Mouse (Mus musculus) fat pad, adult 2 months (tissue): ENCODE data around the gene St6galnac6.

Experiments used
- DNase-seq: peaks from one replicate; pipeline ENCODE4 v3.0.0-alpha.2; 2011; ENCODE audit warnings: low read depth, low spot score; ENCODE audit errors: extremely low read depth

The St6galnac6 gene

DNA sequence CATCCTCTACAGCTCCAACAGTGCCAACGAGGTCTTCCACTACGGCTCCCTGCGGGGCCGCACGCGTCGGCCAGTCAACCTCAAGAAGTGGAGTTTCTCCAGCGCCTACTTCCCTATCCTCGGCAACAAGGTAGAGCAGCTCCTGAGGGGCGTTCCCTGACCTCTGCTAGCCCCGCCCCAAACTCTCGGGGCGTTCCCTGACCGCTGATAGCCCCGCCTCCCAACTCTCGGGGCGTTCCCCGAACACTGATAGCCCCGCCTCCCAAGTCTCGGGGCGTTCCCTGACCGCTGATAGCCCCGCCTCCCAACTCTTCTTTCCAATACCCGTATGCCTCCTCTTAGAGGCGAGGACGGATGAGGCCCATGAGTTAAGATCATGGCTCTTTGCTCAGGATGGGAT lies 12.8 kb downstream of the St6galnac6 start:
- DNase-seq: no peak

DNA sequence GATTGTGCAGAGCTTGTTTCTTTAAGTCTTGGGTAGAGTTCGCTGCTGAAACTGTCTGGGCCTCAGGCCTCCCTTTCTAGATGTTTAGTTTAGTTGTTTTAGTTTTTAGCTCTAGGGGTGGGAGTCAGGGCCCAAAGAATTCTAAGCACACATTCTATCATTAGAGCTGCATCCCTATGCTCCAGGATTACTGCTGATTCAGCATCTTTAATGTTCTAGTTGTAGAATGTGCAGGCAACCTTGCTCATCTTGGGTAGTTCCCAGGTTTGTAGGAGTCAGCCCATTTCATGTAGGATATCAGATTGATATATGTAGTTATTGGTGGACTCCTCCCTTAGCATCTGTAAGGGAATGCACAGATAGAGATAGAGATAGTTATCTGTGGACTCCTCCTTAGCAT lies 17.6 kb downstream of the St6galnac6 start:
- DNase-seq: no peak

DNA sequence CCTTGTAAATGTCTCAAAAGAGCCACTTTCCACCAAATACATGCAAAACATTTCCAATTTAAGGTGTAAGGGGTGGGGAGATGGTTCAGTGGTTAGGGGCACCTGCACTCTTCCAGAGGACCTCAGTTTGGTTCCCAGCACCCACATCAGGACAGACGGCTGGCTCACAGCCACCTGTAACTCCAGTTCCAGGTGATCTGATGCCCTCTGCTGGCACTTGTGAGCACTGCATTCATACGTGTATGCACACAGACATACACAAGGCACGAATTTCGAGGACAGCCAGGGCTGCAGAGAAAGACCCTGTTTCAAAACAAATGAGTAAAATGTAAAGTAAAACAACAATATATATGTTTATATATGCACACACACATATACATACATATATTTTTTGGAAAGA lies 18.1 kb downstream of the St6galnac6 start:
- no peak for DNase-seq

DNA sequence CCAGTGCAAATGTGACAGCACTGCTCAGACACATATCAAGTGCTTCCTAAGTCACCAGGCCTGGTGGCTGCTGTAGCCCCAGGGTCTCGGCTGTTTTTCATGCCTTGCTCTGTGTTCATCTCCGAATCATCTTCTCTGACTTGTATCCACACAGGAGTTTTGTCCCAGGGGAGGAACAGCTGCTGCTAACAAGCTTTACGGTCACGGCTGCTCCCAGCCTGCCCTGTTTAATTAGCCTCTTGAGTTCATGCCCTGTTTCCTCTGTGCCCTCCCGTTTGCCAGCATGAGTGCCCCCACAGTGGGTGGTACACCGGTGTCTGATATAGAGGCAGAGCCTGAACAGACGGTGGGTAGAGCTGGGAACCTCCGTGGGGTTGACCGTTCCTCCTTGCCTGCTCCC lies 18.5 kb downstream of the St6galnac6 start:
- DNase-seq: no peak

DNA sequence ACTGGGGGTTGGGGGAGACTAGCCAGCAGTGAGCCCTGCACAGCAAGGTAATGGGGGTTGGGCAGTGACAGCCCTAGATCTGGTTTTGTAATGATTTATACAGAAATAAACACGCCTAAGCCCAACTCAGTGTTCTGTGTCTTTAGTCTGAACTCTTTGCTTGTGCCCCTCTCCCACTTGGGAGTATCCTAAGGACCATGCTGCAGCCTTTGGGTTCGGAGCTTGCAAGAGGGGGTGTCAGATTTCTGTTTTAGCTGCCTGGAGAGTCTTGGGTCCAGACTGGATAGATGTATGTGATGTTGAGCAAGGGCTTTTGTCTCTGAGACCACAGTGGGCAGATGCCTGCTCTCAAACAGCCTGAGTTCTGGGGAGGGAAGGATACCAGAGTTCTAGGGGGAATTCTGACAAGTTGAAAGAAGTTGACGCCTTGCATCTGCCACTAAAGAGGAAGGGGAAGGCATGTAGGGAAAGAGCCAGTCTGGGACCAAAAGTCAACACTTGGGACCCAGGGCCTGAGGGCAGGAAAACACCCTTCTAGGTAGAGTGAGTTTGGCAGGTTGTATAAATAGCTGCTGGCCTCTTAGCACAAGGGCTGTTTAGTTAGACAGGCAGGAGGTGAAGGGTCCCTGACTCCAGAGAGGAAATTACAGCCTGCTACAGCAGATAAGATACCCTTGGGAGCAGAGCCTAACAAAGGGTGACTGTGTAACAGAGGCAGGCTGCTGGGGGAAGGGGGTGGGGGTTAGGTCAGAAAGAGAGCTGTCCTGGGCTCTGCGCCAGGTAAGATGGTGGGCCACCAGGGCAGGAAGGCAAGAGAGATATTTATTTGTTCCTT lies 21.4 kb downstream of the St6galnac6 start:
- DNase-seq: no peak

DNA sequence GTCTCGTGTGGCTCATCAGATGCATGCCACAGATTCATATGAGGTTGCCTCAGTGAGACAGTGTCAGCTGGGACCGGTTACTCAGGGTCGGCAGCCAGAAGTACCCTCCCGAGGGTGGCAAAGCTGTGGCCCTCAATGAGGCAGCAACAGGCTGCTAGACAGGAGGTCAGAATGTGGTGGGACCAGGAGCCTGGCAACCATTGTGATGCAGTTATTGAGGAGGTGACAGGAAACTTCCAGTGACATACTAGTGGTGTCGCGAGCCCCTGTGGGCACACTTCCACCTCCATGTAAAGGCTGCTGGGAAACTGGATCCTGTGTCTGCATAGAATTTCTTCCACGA lies 22.0 kb downstream of the St6galnac6 start, which contains the start of gene Ak1:
Ak1 (plus strand) TSS at position 242 of the 343 bp plus-strand sequence.
- no peak for DNase-seq

DNA sequence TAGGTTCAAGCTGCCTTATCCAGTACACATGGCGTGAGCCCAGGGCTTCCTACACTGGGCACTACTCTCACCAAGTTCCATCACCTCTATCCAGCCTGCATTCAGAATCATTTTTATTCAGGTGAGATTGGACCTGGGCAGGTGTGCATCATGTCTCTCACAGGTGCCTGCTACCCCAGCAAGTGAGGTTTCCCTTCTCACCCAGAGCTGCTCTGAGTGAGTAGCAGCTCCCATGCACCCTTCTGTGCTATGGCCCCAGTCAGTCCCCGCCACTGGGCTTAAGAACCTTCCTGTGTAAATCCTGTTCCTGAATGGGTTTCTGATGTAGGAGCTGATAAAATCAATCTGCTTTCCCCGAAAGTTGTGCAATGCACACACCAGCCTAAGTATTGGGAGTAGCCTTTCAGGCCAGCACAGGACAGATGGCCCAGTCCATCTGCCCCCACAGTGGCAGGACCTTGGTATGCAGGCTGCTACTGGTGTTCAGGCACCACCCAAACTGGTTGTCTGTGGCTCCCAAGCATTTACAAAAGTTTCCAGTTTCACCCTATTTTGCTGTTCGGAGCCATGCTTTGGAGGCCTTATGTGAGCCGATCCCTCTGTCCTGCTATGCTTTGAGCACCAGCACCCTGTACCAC lies 24.7 kb downstream of the St6galnac6 start:
- DNase-seq: no peak

DNA sequence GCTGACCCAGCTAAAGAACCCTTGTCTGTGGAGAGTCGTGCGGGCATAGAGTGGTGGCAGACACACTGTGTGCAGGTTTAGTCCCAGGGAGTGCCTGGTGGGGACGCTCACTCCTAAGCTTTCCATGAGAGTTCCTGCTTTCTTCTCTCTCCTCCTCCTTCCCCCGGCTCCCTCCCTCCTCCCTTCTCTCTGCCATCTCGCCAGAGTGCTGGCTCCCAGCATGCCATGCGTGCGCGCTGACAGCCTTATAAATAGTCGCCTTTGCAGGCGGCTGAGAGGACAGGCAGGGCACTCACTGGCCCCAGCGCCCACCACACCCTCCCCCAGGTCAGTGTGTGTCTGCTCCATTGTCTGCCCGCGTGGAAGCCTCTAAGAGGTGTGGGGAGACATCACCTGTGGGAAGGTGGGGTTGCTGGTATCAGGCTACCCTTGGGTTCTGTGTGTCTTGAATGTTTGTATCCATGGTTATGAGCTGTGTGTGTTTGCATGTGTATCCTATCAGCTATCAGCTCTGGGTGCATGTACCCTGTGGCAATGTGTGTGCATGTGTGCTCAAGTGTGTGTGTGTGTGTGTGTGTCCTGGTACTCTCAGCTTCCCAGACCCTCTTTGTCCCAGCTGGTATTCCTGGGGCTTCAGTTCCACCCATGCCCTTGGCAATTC lies 25.8 kb downstream of the St6galnac6 start:
- DNase-seq: no peak

DNA sequence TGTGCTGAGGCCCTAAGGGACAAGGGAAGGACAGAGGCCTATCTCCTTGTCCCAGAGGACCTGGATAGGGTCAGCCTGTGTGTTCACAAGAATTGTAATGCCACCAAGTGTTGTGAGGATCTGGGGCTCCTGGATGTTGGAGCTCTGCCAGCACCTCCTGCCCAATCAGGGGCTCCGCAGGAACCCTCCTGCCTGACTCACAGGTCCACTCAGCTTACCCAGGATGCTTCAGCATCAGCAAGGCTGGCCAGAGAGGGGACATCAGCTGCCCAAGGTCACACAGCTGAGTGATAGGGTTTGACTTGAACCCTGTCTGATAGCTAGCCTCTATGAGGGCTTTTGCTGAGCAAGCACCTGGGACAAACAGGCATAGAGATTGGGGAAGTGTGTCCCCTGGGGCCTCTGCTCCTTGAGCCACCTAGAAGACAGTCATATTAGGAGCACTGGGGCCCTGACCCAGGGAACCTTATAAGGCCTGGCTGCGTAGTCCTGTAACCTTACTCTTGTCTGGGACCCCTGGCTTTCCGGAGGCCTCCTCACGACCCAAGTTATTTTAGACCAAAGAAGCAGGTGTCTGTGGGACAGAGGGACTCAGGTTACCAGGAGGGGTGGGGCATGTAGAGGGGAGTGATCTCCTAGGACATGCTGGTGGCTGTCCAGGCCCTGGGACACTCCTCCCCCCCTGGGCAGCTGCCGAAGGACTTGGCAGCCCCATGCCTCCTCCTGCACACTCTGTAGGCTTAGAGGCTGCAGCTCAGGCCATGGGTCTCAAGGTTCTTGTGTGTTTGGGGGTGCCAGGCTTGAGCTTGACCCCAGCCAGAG lies 26.6 kb downstream of the St6galnac6 start:
- DNase-seq: no peak

DNA sequence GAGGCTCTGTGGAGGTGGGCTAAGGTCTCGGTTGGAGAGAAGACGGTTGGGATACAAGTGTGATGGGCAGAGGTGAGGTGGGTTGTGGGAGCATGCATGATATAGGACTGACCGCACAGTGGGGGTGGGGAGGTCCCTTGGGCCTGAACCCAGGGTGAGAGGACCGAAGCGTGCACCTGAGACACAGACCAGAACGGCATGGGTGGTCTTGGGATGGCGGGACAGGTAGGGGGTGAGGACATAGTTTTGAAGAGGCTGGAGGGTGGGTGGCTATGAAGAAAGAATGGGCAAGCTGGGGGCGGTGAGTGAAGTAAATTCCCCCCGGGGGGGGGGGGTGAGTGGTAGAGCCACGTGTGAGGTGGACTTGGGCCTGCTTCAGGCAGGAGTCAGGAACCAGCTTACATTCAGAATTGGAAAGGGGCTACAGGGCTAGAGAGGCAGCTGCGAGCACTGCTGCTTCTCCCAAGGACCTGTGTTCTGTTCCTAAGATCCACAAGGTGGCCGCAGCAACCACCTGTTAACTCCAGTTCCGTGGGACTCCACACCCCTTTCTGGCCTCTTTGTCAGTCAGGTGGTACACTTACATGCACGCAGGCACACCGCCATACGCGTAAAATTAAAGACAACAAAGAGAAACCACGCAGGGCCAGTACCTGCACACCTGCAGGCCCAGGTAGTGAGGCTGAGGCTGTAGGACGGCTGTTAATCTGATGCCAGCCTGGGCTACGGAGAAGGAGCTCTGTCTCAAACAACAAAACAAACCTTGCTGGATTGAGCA lies 27.9 kb downstream of the St6galnac6 start:
- no peak for DNase-seq

DNA sequence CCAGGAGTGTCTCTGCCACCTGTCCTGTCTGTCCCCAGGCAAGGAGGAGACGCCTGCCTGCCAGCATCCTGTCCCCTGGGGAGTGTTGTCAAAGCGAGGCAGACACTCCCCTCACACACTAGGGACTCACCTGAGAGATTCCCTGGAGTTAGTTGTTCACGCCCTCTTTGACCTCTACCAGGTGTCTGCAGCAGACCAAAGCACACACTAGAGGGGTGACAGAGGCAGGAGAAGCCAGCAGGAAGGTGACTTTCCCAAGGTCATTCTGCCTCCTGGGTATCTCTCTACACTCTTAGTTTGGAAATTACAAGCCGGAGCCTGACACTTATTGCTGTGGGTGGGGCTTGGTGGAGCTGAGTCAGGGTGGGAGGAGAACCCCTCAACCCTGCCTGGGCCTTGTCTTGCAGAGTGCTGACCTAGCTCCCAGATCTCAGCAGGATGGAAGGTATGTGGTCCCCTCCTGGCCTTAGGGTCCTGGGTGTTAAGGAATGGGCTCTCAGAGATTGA lies 28.6 kb downstream of the St6galnac6 start:
- no peak for DNase-seq

DNA sequence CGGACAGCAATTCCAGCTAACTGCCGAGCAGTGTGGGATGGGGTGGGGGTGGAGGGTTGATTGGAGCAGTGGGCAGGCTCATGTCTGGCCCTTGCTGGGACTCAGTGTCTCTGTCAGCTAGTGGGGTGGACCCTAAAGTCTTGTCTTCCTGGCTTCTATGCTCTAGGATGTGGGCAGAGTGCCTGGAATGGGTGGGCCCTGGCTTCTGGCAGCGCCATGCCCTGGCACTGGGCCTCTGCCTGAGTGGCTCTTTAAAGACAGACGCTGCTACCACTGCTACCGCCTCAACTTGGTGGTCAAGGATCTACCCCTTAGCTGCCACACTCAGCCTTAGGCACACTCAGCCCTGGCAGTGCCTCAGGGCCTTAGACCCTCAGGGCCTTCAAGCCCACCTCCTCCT lies 29.2 kb downstream of the St6galnac6 start:
- DNase-seq: no peak

DNA sequence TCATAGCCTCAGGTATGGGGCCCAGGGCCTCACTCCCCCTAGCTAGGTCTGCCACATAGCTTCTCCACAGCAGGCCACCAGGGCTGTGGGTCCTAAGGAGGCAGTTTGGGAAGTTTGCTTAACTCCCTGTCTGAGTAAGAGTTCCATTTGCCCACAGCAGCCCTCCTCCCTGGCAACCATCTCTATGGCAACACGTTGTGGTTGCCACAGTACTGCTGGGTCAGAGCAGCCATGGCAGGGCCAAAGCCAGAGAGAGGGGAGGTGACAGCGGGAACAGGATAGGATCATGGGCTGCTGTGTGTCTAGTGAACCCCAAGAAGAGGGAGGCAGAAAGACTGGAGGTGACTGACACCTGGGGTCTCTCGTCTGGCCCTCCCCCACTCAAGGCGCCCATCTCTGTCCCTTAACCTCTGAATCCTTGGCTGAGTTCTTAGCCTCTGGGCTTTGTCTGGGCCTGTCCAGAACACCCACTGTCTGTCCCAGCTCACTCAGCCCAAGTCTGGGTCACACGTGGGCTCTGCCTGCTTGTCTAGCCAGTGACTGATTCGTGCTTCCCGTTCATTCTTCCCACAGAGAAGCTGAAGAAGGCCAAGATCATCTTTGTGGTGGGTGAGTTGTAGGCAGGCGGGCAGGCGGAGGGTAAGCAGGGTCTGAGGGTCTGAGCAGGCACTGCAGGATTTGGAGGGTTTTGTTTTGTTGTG lies 29.9 kb downstream of the St6galnac6 start:
- no peak for DNase-seq

DNA sequence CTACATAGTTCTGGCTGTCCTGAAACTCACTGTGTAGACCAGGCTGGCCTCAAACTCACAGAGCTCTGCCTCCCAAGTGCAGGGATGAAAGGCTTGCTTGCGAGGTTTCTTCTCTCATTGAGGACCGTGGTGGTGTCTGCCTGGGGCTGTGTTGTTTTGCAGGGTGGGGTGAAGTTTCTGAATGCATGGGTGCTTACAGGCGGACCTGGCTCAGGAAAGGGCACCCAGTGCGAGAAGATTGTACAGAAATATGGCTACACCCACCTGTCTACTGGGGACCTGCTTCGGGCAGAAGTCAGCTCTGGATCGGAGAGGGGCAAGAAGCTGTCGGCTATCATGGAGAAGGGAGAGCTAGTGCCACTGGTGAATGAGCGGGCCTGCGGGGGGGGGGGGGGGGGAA lies 30.5 kb downstream of the St6galnac6 start:
- DNase-seq: no peak

DNA sequence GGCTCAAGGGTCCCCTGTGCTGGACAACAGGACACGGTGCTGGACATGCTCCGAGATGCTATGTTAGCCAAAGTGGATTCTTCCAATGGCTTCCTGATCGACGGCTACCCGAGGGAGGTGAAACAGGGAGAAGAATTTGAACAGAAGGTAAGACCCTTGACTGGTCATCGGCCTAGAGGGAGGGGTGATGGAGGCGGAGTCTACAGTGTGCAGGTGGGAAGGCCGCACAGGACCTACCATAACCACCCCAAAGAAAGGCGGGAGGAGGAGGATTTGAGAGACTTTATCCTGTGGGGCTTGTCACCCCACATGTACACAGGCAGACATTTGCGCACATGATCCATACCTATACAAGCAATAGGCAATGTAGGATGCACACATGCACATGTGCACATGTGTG lies 31.5 kb downstream of the St6galnac6 start:
- DNase-seq: no peak

DNA sequence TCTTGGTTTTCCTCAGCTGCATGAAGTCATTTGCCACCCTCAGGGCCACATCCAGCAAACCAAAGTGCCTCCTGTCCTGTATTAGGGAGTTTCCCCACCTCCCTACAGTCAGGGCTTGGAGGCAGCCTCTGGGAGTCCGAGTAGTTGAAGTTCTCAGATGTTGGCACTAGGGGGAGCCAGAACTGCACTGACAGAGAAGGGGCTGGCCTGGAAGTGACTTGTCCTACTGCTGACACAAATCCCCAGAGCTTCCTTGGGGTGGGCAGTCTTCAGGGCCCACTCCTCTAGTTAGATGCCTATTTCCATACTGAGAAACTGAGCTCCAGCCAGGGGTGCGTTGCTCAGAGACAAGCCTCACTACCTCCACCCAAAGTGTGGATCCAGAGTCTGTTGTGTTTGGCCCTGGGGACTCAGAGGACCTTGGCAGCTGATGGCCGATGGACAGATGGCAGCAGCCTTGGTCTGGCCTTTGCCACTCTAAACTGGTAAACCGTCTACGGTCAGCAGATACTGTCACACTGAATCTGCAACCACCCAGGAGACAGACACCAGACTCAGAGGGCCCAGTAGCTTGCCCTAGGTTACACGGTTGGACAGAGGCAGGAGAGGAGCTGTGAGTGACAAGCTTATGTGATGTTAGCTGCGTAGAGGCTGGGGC lies 32.4 kb downstream of the St6galnac6 start:
- DNase-seq: no peak

DNA sequence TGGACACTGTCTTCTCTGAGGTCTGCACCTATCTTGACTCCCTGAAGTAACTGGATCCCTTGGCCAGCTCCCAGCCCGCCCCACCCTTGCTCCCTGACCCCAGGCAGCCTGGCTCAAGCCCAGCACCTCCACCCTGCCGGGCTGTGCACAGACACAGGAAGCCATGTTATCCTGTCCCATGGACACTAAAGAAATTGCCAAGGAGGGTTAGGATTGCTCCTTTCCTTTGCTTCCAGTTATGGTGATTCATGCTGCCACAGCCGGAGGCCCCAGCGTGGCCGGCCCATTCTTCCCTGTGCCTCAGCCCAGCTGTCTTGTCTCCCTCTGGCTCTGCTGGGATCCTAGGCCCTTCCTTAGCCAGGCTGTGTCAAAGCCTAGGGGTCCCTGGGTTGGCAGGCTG lies 34.2 kb downstream of the St6galnac6 start:
- no peak for DNase-seq

DNA sequence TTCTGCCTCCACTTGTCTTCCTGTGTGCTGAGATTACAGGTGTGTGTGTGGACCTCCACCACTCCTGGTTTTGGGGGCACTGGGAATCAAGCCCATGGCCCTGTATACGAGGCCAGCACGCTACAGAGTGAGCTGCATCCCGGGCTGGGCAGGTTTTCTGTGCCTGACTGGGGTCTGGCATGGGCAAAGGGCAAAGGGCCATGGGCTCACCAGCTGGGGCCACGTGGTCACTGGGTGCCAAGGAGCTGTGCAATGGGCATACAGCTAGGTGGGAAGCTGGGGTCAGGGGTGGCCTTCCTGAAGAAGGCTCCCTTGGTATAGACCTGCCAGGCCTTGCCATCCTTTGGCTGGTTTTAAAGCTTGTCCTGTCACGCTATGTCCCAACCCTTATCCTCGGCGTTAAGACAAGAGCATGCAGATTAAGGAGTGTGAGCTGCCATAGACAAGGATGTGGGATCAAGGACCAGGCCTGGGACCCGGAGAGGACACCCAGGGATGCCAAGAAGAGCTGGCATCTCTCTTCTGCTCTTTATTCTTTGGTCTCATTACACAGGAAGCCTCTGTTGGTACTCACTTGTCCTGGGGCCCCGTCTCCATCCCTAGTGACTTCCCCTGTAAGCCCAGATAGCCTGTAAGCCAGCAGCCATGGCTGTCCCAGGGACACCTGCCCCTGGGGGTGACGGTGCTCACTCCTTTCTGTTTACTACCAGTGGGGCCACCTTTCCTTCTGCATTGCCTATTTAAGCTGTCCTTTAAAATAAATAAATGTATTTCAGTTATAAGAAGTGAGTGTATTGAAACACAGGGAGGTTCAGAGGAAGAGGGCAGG lies 35.0 kb downstream of the St6galnac6 start:
- DNase-seq: no peak
